Mouse (Mus musculus) neural tube, embryonic 15.5 days (tissue): ENCODE measurements around the gene Ccdc30. TPM values are rescaled to one million over a fixed set of nuclear protein-coding genes. Genes with fewer than 3 reads are reported as not detected.

Experiments
- ATAC-seq: fragments of 200-750 bp; cut with Nextera tagmentation; 2 replicates; pipeline ENCODE4 v1.8.0; 2017; ENCODE audit warnings: mild to moderate bottlenecking, moderate TSS enrichment, moderate library complexity; ENCODE audit not compliant: low FRiP score
- H3K27ac ChIP-seq: fragments of 300-500 bp; sonication (generic); replicated peaks from 2 replicates; pipeline ENCODE4 v1.5.1; 2015; ENCODE audit warnings: mild to moderate bottlenecking, inconsistent platforms
- H3K27me3 ChIP-seq: fragments of 300-500 bp; sonication (generic); replicated peaks from 2 replicates; pipeline ENCODE4 v1.6.1; 2015; ENCODE audit warnings: inconsistent platforms
- H3K36me3 ChIP-seq: fragments of 300-500 bp; sonication (generic); 2 replicates; pipeline ENCODE4 v1.6.1; 2015; ENCODE audit warnings: inconsistent platforms
- H3K4me1 ChIP-seq: fragments of 300-500 bp; sonication (generic); 2 replicates; pipeline ENCODE4 v1.6.1; 2015; ENCODE audit warnings: inconsistent platforms
- H3K4me2 ChIP-seq: fragments of 300-500 bp; sonication (generic); 2 replicates; pipeline ENCODE4 v1.6.1; 2015; ENCODE audit warnings: inconsistent platforms, mild to moderate bottlenecking, moderate library complexity
- H3K4me3 ChIP-seq: fragments of 300-500 bp; sonication (generic); replicated peaks from 2 replicates; pipeline ENCODE4 v1.5.1; 2015; ENCODE audit warnings: mild to moderate bottlenecking, inconsistent platforms
- H3K9ac ChIP-seq: fragments of 300-500 bp; sonication (generic); replicated peaks from 2 replicates; pipeline ENCODE4 v1.6.1; 2015; ENCODE audit warnings: mild to moderate bottlenecking, inconsistent platforms
- H3K9me3 ChIP-seq: fragments of 300-500 bp; sonication (generic); replicated peaks from 2 replicates; pipeline ENCODE4 v1.6.1; 2016; ENCODE audit warnings: inconsistent platforms
- WGBS: fragments of 180-500 bp; shearing (Covaris S2); methylation state at CpG from one replicate; pipeline ENCODE4 v1.1.7; 2015; ENCODE audit warnings: mixed read lengths; 5-methylcytosine and 5-hydroxymethylcytosine counted together
- polyA plus RNA-seq: library from polyadenylated mRNA; unstranded; fragments of >200 nt; fragmentation: Nextera tagmentation; extraction: Ambion mirVana; gene quantifications from 2 replicates; pipeline ENCODE4 v1.2.1, GENCODE M21; 2015

The Ccdc30 gene
- polyA plus RNA-seq, 1 experiment from 2014 or later, result 22.0 TPM

GRCm38 (mm10) chr4:119442539-119442938 is 27.2 kb upstream of the Ccdc30 start:
- H3K36me3 ChIP-seq, result no peaks in the 10 kb centered on the region
- 53% methylated on average over 6 of the region's 6 CpGs for WGBS
- ATAC-seq, result no peak
- H3K4me1 ChIP-seq, result no peaks in the 10 kb centered on the region
- H3K27me3 ChIP-seq, result no peaks in the 10 kb centered on the region
- no peak overlapping the region for H3K4me2 ChIP-seq
- no peaks in the 10 kb centered on the region for H3K9me3 ChIP-seq
- no peak overlapping the region for H3K9ac ChIP-seq
- H3K27ac ChIP-seq, result no peak overlapping the region
- H3K4me3 ChIP-seq, result no peak overlapping the region

GRCm38 (mm10) chr4:119441836-119442235 is 26.5 kb upstream of the Ccdc30 start:
- no peaks in the 10 kb centered on the region for H3K9me3 ChIP-seq
- no peak for ATAC-seq
- no peak overlapping the region for H3K27ac ChIP-seq
- no peaks in the 10 kb centered on the region for H3K36me3 ChIP-seq
- no peaks in the 10 kb centered on the region for H3K27me3 ChIP-seq
- no peaks in the 10 kb centered on the region for H3K4me1 ChIP-seq
- 90% methylated on average over 4 of the region's 4 CpGs for WGBS
- H3K4me3 ChIP-seq, result no peak overlapping the region
- H3K4me2 ChIP-seq, result no peak overlapping the region
- no peak overlapping the region for H3K9ac ChIP-seq

GRCm38 (mm10) chr4:119437936-119438335 is 22.6 kb upstream of the Ccdc30 start:
- 91% methylated on average over 2 of the region's 2 CpGs for WGBS
- H3K27me3 ChIP-seq, result no peaks in the 10 kb centered on the region
- H3K27ac ChIP-seq, result no peak overlapping the region
- H3K36me3 ChIP-seq, result no peaks in the 10 kb centered on the region
- no peak overlapping the region for H3K4me2 ChIP-seq
- no peaks in the 10 kb centered on the region for H3K4me1 ChIP-seq
- no peak overlapping the region for H3K9ac ChIP-seq
- H3K4me3 ChIP-seq, result no peak overlapping the region
- no peaks in the 10 kb centered on the region for H3K9me3 ChIP-seq
- no peak for ATAC-seq

- H3K9me3 ChIP-seq, result no peaks in the 10 kb centered on the region
- no peak overlapping the region for H3K9ac ChIP-seq
- H3K4me3 ChIP-seq, result no peak overlapping the region
- H3K4me2 ChIP-seq, result no peak overlapping the region
- no peak overlapping the region for H3K27ac ChIP-seq
- no peak for ATAC-seq
- H3K4me1 ChIP-seq, result no peaks in the 10 kb centered on the region
- 35% methylated on average over 5 of the region's 5 CpGs for WGBS
- H3K27me3 ChIP-seq, result no peaks in the 10 kb centered on the region
- no peaks in the 10 kb centered on the region for H3K36me3 ChIP-seq
Observed at GRCm38 (mm10) chr4:119430678-119431077, 15.4 kb upstream of the Ccdc30 start.

GRCm38 (mm10) chr4:119427680-119428079 is 12.4 kb upstream of the Ccdc30 start:
- H3K9me3 ChIP-seq, result no peaks in the 10 kb centered on the region
- H3K27ac ChIP-seq, result no peak overlapping the region
- no peak for ATAC-seq
- H3K36me3 ChIP-seq, result no peaks in the 10 kb centered on the region
- H3K4me3 ChIP-seq, result no peak overlapping the region
- H3K4me1 ChIP-seq, result peaks cover 10% of the 10 kb centered on the region
- no peaks in the 10 kb centered on the region for H3K27me3 ChIP-seq
- 63% methylated on average over 2 of the region's 2 CpGs for whole genome bisulfite sequencing
- no peak overlapping the region for H3K9ac ChIP-seq
- no peak overlapping the region for H3K4me2 ChIP-seq

GRCm38 (mm10) chr4:119425601-119426000 is 10.3 kb upstream of the Ccdc30 start:
- no peak overlapping the region for H3K27ac ChIP-seq
- peaks cover 23% of the 10 kb centered on the region for H3K4me1 ChIP-seq
- H3K9ac ChIP-seq, result no peak overlapping the region
- no peak overlapping the region for H3K4me3 ChIP-seq
- H3K4me2 ChIP-seq, result no peak overlapping the region
- no peaks in the 10 kb centered on the region for H3K9me3 ChIP-seq
- no peaks in the 10 kb centered on the region for H3K27me3 ChIP-seq
- ATAC-seq, result no peak
- no peaks in the 10 kb centered on the region for H3K36me3 ChIP-seq
- 43% methylated on average over 2 of the region's 2 CpGs for WGBS

- H3K4me2 ChIP-seq, result no peak overlapping the region
- H3K36me3 ChIP-seq, result no peaks in the 10 kb centered on the region
- peaks cover 25% of the 10 kb centered on the region for H3K4me1 ChIP-seq
- H3K4me3 ChIP-seq, result no peak overlapping the region
- no peaks in the 10 kb centered on the region for H3K9me3 ChIP-seq
- H3K9ac ChIP-seq, result no peak overlapping the region
- 96% methylated on average over 2 of the region's 2 CpGs for WGBS
- H3K27me3 ChIP-seq, result no peaks in the 10 kb centered on the region
- no peak overlapping the region for H3K27ac ChIP-seq
- ATAC-seq, result no peak
Observed at GRCm38 (mm10) chr4:119425077-119425476, 9.8 kb upstream of the Ccdc30 start.

GRCm38 (mm10) chr4:119422294-119422964 is 7.1 kb upstream of the Ccdc30 start, which contains the start of the genes Ppcs and Zmynd12:
Gene Ppcs (minus strand): TSS chr4:119422420.
Gene Zmynd12 (plus strand): TSS chr4:119422814.
- WGBS, result under 1% methylated on average over 52 of the region's 52 CpGs
- H3K9me3 ChIP-seq, result no peaks in the 10 kb centered on the region
- peaks cover 25% of the 10 kb centered on the region for H3K4me1 ChIP-seq
- ATAC-seq, result peak; percentile 96
- H3K27me3 ChIP-seq, result no peaks in the 10 kb centered on the region
- peak within 1 kb of the TSS; percentile 67 for H3K4me3 ChIP-seq
- H3K36me3 ChIP-seq, result no peaks in the 10 kb centered on the region
- H3K4me2 ChIP-seq, result peak within 1 kb of the TSS; percentile 76
- H3K9ac ChIP-seq, result peak within 1 kb of the TSS; percentile 64
- peak within 1 kb of the TSS; percentile 93 for H3K27ac ChIP-seq

GRCm38 (mm10) chr4:119421921-119422293 is 6.6 kb upstream of the Ccdc30 start:
- Histone ChIP-seq H3K27me3 (no peaks in the 10 kb centered on the region), H3K4me1 (peaks cover 25% of the 10 kb centered on the region), H3K9me3 (no peaks in the 10 kb centered on the region), H3K4me2 (peak overlapping the region; percentile 76), H3K4me3 (peak overlapping the region; percentile 67), H3K9ac (peak overlapping the region; percentile 64), H3K27ac (peak overlapping the region; percentile 93), H3K36me3 (no peaks in the 10 kb centered on the region)
- under 1% methylated on average over 31 of the region's 31 CpGs for WGBS
- peak; percentile 76 for ATAC-seq

GRCm38 (mm10) chr4:119421191-119421590 is 5.9 kb upstream of the Ccdc30 start:
- no peaks in the 10 kb centered on the region for H3K27me3 ChIP-seq
- no peaks in the 10 kb centered on the region for H3K9me3 ChIP-seq
- H3K36me3 ChIP-seq, result no peaks in the 10 kb centered on the region
- H3K4me2 ChIP-seq, result peak overlapping the region; percentile 76
- peak overlapping the region; percentile 67 for H3K4me3 ChIP-seq
- 57% methylated on average over 3 of the region's 3 CpGs for WGBS
- peaks cover 25% of the 10 kb centered on the region for H3K4me1 ChIP-seq
- H3K27ac ChIP-seq, result peak overlapping the region; percentile 93; the same call in 1 of the 2 replicates
- peak overlapping the region; percentile 64 for H3K9ac ChIP-seq
- no peak for ATAC-seq

- WGBS, result 88% methylated on average over 3 of the region's 3 CpGs
- ATAC-seq, result no peak
- Histone ChIP-seq H3K9me3 (no peaks in the 10 kb centered on the region), H3K9ac (no peak overlapping the region), H3K27me3 (no peaks in the 10 kb centered on the region), H3K27ac (no peak overlapping the region), H3K36me3 (no peaks in the 10 kb centered on the region), H3K4me1 (peaks cover 38% of the 10 kb centered on the region), H3K4me3 (no peak overlapping the region), H3K4me2 (no peak overlapping the region)
Observed at GRCm38 (mm10) chr4:119417894-119418293, 2.6 kb upstream of the Ccdc30 start.

- Histone ChIP-seq H3K4me1 (peaks cover 42% of the 10 kb centered on the region), H3K36me3 (no peaks in the 10 kb centered on the region), H3K4me3 (no peak overlapping the region), H3K27ac (no peak overlapping the region), H3K9ac (no peak overlapping the region), H3K27me3 (no peaks in the 10 kb centered on the region), H3K4me2 (no peak overlapping the region), H3K9me3 (no peaks in the 10 kb centered on the region)
- WGBS, result 89% methylated on average over 3 of the region's 3 CpGs
- ATAC-seq, result no peak
Observed at GRCm38 (mm10) chr4:119417270-119417669, 1.9 kb upstream of the Ccdc30 start.
